Mouse (Mus musculus): ENCODE measurements around the gene Amn1.
"Not testable (repeated sequence)": the region's sequence is repeated elsewhere in the genome, so short reads cannot be mapped to it uniquely, and the experiment has no call there.

The Amn1 gene

GRCm38 (mm10) chr6:149154116-149155030, 34.1 kb downstream of the Amn1 start:
- no peak for DNase-seq

GRCm38 (mm10) chr6:149153473-149154115, 34.9 kb downstream of the Amn1 start:
- DNase-seq = no peak

- no peak for DNase-seq
Measured at GRCm38 (mm10) chr6:149152119-149152518, 36.4 kb downstream of the Amn1 start.

- peak; percentile 63 for DNase-seq
Measured at GRCm38 (mm10) chr6:149148436-149149229, 39.9 kb downstream of the Amn1 start.

- no peak for DNase-seq
Measured at GRCm38 (mm10) chr6:149145143-149145542, 43.4 kb downstream of the Amn1 start.

- DNase-seq = peak; percentile 88
Measured at GRCm38 (mm10) chr6:149141393-149142173, 46.9 kb downstream of the Amn1 start.

- no peak for DNase-seq
Measured at GRCm38 (mm10) chr6:149139471-149139870, 49.0 kb downstream of the Amn1 start, which contains the start of gene Etfbkmt. Gene Etfbkmt, plus strand, starts transcription at chr6:149139849.

- no peak for DNase-seq
Measured at GRCm38 (mm10) chr6:149139011-149139410, 49.5 kb downstream of the Amn1 start.

GRCm38 (mm10) chr6:149137936-149138335, 50.6 kb downstream of the Amn1 start:
- no peak for DNase-seq

GRCm38 (mm10) chr6:149135631-149136030, 52.9 kb downstream of the Amn1 start:
- no peak for DNase-seq

- no peak for DNase-seq
Measured at GRCm38 (mm10) chr6:149134391-149135150, 53.9 kb downstream of the Amn1 start.

- DNase-seq = peak; percentile 66
Measured at GRCm38 (mm10) chr6:149132311-149133077, 56.0 kb downstream of the Amn1 start.

- no peak for DNase-seq
Measured at GRCm38 (mm10) chr6:149131111-149131510, 57.4 kb downstream of the Amn1 start.

- DNase-seq = not testable (repeated sequence)
Measured at GRCm38 (mm10) chr6:149129870-149130269, 58.6 kb downstream of the Amn1 start, which contains the start of gene Gm10203. Gene Gm10203, plus strand, starts transcription at chr6:149130170.

- DNase-seq = peak; percentile 59
Measured at GRCm38 (mm10) chr6:149126675-149127074, 61.8 kb downstream of the Amn1 start.

GRCm38 (mm10) chr6:149123042-149123441, 65.5 kb downstream of the Amn1 start:
- DNase-seq = no peak

GRCm38 (mm10) chr6:149119853-149120252, 68.7 kb downstream of the Amn1 start:
- DNase-seq = peak; percentile 81

- peak; percentile 56 for DNase-seq
Measured at GRCm38 (mm10) chr6:149118935-149119334, 69.6 kb downstream of the Amn1 start.

GRCm38 (mm10) chr6:149116992-149117391, 71.5 kb downstream of the Amn1 start:
- DNase-seq = peak; percentile 24

GRCm38 (mm10) chr6:149108909-149109308, 79.6 kb downstream of the Amn1 start:
- DNase-seq = no peak

- DNase-seq = no peak
Measured at GRCm38 (mm10) chr6:149107615-149108014, 80.9 kb downstream of the Amn1 start.
